Mouse (Mus musculus) adrenal gland (tissue): ENCODE measurements around the gene Kif23.

Experiments used
- intact Hi-C: fragments of 180-260 bp; cut with DNase I; formaldehyde crosslinking; loops from one replicate; pipeline ENCODE4 v1.15.1; 2025

Kif23 gene

DNA sequence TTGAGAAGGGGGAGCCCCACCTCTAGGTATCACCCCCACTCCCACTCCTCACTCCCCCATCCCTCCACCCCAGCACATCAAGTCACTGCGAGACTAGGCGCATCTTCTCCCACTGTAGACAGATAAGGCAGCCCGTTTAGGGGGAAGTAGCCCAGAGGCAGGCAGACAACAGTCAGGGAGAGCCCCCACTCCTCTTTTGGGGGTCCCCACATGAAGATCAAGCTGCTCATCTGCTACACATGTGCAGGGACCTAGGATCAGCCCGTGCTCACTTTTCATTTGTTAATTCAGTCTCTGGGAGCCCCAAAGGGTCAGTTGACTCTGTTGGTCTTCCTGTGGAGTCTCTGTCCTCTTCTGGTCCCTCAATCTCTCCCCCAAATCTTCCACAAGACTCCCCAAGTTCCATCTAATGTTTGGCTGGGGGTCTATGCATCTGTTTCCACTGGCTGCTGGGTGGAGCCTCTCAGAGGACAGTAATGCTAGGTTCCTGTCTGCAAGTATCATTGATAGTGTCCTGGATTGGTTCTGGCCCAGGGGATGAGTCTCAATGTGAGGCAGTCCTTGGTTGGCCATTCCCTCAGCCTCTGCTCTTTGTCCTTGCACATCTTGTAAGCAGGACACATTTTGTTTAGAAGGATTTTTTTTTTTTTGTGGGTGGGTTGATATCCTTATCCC lies 38.8 kb downstream of the Kif23 start:
- intact Hi-C loops, result no loop called here

DNA sequence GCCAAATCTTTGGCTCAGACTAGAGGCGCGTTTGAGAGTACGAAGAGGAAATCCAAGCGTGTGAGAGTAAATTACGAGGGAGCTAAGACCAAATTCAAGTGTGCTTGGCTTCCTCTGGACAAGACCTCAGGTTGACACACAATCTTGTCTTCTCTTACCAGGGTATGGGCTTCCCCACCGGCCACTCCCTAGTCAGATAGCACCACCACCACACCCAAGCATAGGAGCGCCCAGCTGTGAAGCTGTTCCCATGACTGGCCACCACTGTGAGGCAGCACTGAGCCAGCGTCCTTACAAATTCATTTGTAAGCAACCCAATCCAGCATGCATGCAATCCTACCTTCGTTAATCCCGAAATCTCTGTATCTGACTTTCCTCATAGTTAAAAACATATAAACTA lies 39.7 kb downstream of the Kif23 start:
- intact Hi-C loops, result no loop called here

GRCm38 (mm10) chr9:61905576-61905975 lies 41.0 kb downstream of the Kif23 start:
- intact Hi-C loops, result no loop called here

DNA sequence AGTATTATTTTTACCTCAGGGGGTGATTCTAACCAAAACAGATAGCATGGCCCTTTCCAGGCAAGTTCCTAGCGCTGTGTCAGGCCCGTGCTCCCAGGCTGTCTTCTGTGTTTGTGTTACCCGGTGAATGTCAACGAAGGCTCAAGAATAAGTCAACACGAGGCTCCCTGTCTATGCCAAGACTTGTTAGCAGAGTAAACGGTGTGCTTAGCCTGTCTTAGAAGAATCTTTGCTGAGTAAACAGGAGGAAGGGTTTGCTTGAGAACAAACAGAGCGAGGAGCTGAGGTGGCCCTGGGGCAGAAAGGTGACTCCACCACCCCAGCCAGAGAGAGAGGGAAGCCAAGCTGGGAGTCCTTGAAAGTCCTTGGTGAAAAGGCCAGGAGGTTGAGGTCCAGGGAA lies 42.4 kb downstream of the Kif23 start:
- intact Hi-C loops, result no loop called here

DNA sequence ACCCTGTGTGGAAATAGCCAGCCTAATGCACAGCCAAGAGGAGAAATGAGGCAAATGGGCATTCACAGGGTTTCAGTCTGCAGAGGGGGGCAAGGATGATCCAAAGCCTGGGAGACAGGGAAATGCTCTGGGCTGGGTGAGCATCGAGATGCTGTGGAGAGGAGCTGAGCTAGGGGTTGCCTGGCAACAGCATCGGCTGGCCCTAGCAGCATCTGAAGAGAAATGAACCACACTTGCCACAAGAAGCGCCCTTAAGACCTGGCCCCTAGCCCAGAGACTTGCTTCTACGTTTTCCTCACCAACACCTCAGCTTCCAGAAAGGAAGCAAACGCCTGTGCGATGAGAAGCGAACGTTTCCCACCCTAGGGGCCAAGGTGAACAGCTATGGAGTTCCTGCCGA lies 44.1 kb downstream of the Kif23 start:
- intact Hi-C loops, result no loop called here

DNA sequence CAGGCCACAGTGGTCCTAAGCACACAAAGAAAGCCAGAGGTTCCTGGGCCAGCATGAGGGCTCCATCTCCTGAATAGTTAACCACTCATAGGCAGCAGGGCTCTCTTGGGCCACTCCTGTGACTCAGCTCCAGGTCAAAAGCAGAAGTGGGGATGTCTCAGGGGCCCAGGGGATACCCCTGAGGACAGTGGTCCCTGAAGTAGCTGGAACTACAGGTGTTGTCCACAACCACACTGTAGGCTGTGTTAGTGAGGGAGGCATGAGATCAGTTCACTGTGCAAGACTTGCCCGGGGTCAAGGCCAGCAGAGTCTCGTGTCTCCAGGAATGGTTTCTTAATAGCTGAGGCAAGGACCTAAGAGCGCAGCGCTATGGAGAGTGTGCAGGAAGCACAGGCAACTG lies 45.0 kb downstream of the Kif23 start:
- intact Hi-C loops, result no loop called here

DNA sequence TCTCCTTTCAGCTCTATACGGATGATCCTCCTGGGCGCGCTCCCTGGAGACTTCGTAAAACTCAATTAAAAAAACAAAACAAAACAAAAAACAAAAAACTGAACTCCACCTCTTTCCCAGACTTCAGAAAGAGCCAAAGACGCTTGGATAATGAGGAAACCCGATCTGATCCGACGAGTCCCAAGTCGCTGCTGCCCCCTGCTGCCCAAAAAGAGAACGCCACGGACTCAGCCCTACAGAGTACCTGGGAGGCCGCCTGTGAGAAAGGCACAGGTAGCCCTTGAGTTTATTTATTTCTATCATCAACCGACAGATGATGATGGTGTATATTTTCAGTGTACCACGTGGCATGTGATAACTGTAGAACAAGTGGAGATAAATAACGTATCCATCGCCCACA lies 46.8 kb downstream of the Kif23 start:
- intact Hi-C loops, result loop anchor here (2.0 to 5.0 kb wide), 2 partner anchors 853 to 1005 kb away; no protein-coding TSS in a partner anchor

GRCm38 (mm10) chr9:61898401-61898800 lies 48.2 kb downstream of the Kif23 start:
- intact Hi-C loops, result loop anchor here (2.0 to 5.0 kb wide), 2 partner anchors 851 to 1004 kb away; no protein-coding TSS in a partner anchor

DNA sequence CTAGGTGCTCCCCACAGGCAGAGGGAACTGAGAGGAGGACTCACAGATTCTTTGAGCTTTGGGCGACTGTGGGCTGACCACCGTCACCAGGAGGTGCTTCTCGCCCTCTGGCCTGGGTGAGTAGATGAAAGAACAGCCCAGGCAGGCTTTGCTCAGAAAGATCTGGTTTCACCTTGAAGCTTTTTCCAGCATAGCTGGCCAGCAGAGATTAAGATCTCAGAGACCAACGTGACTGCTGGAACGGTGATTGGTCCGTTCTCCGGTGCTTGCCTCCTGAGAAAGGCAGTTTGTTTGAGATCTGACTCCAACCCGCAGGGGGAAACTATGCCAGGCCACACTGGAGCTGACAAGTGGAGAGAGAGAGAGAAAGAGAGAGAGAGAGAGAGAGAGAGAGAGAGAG lies 51.6 kb downstream of the Kif23 start:
- intact Hi-C loops, result loop anchor here (5.0 kb wide), 1 partner anchor 848 kb away; no protein-coding TSS in a partner anchor

DNA sequence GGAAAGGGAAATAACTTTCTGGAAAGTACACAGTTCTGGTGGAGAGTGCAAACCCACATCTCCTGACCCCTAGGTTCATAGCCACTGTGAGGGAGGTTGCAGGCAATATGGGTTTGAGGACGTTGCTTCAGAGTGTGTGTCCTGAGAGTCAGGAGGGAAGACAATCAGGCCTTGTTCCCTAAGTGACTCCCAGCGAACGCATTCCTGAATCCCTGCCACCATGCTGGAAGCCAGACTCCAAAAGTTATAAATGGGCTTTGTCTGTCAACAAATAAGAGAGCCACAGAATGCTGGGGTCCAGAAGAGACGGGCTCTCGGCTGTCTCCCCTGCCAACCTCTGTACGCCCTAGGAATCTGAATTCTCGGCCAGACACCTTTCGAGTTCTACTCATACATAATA lies 56.7 kb downstream of the Kif23 start:
- intact Hi-C loops, result no loop called here

- intact Hi-C loops, result no loop called here
Measured at GRCm38 (mm10) chr9:61887661-61888379, 58.8 kb downstream of the Kif23 start.

DNA sequence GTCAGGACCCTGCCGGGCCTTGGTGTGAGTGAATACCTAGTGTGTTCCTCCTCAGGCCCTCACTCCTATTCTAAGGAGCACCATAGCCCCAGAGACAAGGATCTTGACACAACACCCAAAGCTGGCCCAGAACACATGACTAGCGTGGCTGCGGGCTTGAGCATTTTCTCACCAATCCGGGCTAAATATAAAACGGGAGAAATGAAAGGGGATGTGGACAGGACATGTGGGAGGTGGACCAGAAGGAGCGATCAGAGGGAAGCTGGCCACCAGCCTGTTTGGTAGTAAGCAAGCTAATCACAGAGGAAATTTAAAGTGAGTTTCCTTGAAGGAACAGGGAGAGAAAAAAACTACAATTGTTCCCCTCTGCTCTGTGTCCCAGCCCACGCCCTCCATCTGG lies 60.6 kb downstream of the Kif23 start:
- intact Hi-C loops, result no loop called here

GRCm38 (mm10) chr9:61884936-61885335 lies 61.6 kb downstream of the Kif23 start:
- intact Hi-C loops, result no loop called here

- intact Hi-C loops, result no loop called here
Measured at GRCm38 (mm10) chr9:61884375-61884774, 62.2 kb downstream of the Kif23 start.

DNA sequence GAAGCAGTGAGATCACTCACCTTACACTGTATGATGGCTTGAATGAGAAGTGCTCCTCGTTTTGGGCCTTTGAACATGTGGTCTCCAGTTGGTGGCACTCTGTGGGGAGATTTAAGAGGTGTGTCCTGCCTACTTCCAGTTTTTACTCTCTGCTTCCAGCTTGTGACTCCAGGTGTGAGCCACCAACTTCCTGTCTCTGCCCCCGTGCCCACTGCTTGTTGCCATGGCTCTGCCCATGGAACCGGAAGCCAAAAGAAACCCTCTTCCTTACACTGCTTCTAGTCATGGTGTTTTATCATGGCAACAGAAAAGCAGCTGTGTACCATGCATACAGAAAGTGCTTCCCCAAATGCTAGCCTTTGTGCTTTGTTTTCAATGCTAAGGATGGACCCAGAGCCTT lies 64.4 kb downstream of the Kif23 start:
- intact Hi-C loops, result no loop called here

- intact Hi-C loops, result no loop called here
Measured at GRCm38 (mm10) chr9:61878889-61879288, 67.7 kb downstream of the Kif23 start.

GRCm38 (mm10) chr9:61877373-61878112 lies 69.0 kb downstream of the Kif23 start:
- intact Hi-C loops, result no loop called here

DNA sequence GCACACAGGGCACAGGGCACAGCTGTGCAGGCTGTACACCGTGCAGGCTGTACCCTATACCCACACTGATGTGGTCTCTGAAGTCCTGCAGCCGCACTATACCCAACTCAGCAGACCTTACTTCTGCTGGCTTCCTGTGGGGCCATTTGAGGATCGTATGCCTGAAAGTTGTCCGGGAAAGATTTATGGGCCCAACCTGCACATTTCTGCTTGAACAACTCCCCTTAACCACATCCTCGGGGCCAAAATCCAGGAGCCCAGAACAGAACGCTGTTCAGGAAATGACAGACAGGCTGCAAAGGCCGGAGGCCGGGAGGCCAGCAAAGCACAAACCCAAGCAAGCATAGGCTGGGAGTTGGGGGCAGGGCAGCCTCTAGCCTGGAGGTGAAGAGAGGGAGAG lies 73.2 kb downstream of the Kif23 start:
- intact Hi-C loops, result no loop called here

DNA sequence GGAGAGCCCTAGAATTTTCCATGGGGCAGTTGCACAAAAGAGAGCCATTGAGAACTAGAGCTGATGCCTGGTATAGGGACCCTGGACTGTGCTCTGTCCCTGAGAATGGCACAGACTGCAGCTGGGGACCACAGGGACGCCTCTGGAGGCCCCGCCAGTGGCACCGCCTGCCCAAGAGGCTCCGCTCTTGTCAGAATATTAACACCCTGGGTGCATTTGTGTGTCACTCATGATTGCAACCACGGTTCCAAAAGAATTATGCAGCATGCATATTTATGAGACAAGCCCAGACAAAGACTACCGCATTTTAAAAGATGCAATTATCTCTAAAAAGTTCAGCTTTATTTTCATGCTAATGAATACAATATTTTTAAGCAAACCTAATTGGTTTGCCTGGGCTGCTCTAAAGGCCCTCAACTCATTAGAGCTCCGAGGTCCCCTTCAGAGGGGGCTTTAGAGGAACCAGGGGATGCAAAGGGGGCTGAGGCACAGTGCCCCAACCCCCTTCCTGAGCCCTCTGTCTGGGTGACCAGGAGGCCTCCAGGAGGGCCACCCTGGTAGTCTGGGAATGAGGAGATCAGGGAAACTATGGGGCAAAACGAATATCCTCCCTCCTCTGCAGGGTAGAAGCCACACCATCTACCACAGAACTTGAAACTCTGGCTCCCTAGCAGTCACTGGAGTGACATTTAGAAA lies 74.2 kb downstream of the Kif23 start:
- intact Hi-C loops, result no loop called here

DNA sequence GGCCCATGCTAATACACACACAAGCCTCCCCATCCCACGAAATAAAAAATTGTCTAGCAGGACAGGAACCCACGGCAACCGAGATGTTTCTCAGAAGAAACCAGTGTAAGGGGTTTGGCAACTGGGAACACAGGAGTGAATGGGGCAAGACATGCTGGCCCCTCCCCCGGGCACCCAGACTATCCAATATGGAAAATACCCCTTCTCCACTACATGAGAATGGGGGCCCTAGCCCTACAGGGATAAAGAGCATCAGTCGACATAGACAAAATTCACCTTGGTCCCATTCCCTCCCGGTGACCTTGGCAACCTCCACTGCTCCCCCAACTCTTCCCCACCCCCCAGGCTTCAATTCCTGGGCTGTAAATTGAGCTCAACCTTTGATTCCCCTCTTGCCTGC lies 74.7 kb downstream of the Kif23 start:
- intact Hi-C loops, result no loop called here

DNA sequence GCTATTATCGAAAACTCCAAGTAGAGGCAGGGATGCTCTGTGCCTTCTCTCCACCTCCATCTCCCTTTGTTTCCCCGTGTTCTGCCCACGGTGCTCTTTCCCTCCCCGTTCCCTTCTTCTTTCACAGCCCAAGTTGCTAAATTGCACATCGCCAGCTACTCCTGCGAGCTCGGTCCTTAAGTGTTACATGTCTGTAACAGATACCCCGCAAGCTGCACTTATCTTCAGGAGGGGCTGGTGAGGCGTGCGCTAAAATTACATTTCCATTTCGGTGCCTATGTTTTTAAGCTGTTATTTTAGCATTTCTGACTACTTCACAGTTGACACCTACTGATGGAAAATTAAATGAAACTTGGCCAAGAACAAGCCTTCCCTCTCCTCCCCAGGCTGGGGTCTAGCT lies 78.9 kb downstream of the Kif23 start:
- intact Hi-C loops, result no loop called here
